Mouse (Mus musculus): Measurements from ENCODE around the gene Sdsl.

Sdsl gene

DNA sequence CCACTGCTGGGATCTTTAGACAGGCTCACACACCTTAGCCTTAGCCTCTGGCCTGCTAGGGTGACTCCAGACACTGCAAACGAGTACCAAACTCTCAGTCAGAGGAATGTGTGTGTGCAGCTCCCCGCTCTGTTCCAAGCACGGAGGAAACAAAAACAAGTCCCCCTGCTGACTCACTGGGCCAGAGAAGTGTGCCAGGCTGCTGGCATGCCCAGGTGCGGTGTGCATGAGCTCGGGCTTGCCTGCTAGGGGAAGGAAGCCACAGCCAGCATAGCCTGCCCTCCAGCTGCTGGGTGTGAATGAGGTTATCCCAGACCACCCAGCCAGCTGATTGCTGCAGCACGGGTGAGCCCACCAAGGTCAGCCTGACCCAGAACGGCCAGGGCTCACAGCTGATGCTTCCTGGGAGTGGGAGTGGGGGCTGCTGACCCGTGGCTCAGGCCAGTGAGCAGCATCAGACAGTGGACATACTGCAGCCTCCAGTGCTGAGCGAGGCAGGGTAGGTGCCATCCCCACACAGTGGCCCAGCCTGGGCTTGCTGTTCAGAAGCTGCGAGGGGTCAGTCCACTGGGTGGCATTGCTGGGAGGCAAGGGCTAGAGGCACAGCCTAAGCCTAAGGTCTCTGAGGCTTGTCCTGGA lies 22.6 kb upstream of the Sdsl start:
- DNase-seq (ENCODE audit: low spot score in 2 of 2) = peak in 1 of 2 experiments; percentile 36

- DNase-seq (ENCODE audit: low spot score in 2 of 2) = no peak
Observed at GRCm38 (mm10) chr5:120493873-120494395, 21.3 kb upstream of the Sdsl start.

- DNase-seq (ENCODE audit: low spot score in 2 of 2) = no peak
Observed at GRCm38 (mm10) chr5:120493440-120493839, 20.8 kb upstream of the Sdsl start.

DNA sequence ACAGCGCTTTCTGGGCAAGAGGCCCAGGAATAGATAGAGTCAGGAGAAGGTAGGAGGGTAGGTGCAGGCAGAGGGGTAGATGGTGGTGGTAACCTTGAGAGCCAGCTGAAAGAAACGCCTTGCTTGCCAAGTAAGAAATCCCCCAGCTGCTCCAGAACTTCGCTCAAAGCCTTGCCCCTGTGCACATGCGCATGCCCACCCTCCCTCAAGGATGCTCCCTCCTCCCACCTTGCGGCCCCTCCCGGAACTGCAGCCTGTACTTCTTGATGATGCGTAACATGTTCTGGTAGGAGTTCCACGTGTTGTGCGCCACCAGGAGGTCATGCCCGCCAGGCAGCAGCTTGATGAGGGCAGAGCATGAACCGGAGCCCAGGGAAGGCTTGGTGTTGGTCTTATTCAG lies 19.8 kb upstream of the Sdsl start:
- DNase-seq (ENCODE audit: low spot score in 2 of 2) = no peak

DNA sequence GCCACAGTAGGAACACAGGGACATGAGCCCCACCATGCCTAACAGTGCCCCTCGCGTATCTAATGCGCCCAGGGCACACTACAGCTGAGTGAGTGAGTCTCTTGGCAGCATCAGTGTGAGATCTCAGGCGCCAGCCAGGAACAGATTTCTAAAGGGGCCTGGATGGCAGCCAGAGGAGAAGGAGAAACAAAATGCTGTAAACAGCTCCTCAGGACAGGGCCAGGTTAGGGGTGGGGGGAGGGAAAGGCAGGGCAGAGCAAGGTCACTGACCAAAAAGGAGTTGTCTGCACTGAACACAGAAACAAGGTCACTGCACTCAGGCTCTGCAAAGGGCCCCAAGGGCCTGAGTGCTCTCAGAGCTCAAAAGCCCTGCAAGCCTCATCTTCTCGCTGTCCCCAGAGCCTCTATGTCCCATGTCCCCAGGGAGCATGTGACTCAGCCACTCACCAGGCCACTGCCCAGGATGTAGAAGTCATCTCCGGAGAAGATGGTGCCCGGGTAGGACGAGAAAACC lies 18.1 kb upstream of the Sdsl start:
- DNase-seq (ENCODE audit: low spot score in 2 of 2) = peak in 1 of 2 experiments; percentile 35

GRCm38 (mm10) chr5:120487844-120488243 lies 15.2 kb upstream of the Sdsl start:
- no peak for DNase-seq (ENCODE audit: low spot score in 2 of 2)

DNA sequence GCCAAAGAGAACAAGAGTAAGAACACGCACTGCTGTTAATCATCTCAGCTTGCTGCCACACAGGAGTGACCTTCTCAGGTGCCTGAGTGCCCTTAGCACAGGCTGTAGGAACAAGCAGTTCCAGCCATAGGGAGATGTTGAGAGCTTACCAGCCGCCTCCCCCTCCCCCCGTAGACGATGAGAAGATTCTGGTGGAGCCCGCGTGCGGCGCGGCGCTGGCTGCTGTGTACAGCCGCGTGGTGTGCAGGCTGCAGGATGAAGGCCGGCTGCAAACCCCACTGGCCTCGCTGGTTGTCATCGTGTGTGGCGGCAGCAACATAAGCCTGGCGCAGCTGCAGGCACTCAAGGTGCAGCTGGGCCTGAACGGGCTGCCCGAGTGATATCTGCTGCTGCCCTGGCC lies 10.8 kb upstream of the Sdsl start:
- no peak for DNase-seq (ENCODE audit: low spot score in 2 of 2)

DNA sequence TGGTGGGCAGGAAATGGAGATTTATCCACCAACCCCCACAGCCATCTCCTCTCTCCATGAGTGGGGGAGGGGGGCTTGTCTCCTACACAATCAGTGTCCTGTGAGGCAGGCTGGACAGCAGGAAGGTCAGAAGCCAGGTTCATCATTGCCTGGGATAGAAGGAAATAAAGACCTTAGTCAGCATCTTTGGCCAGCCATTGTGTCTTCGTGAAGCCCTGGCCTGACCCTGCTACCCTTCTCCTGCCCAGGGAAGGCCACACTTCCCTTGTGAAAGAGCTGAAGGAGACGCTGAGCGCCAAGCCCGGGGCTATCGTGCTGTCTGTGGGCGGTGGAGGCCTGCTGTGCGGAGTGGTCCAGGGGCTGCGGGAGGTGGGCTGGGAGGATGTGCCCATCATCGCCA lies 8.6 kb upstream of the Sdsl start:
- DNase-seq (ENCODE audit: low spot score in 2 of 2) = no peak

GRCm38 (mm10) chr5:120479538-120479937 lies 6.9 kb upstream of the Sdsl start:
- no peak for DNase-seq (ENCODE audit: low spot score in 2 of 2)

DNA sequence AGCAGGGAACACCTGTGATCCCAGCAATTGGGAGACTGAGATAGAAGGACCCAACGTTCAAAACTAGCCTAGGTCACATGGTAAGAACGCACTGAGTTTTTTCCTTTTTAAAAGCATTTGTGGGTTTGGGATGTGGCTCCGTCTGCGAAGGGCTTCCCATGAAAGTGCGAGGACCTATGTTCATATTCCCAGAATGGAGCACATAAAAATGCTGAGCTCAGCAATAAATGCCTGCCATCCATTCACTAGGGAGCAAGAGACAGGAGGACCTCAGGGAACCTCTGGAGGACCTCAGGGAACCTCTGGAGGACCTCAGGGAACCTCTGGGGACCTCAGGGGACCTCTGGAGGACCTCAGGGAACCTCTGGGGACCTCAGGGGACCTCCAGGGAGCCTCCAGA lies 5.4 kb upstream of the Sdsl start:
- no peak for DNase-seq (ENCODE audit: low spot score in 2 of 2)

DNA sequence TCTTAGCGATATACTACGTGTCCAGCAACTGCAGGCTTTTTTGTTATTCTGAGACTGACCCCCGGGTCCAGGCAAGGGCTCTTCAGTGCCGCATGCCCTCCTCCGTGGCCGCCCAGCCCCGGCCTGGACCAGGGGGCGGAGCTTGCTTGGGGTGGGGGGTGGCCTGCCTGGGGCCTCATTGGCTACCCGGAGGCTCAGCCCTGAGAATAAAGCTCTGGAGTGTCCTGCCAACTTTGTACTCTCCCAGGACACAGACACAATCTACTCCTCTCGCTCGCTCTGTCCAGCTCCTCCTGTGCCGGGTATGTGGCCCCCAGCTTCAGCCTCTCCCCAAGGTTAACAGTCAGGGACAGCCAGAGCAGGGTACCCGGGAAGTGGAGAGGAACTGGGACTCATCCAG lies 3.7 kb upstream of the Sdsl start, which contains the start of gene Sds:
TSS of gene Sds (plus strand) at position 231 of the 400 bp plus-strand sequence.
- DNase-seq (ENCODE audit: low spot score in 2 of 2) = no peak

GRCm38 (mm10) chr5:120475861-120476260 lies 3.3 kb upstream of the Sdsl start:
- no peak for DNase-seq (ENCODE audit: low spot score in 2 of 2)

GRCm38 (mm10) chr5:120473361-120473760 lies 751 bp upstream of the Sdsl start:
- no peak for DNase-seq (ENCODE audit: low spot score in 2 of 2)

- no peak for DNase-seq (ENCODE audit: low spot score in 2 of 2)
Observed at GRCm38 (mm10) chr5:120471538-120471937, 1.1 kb downstream of the Sdsl start.

DNA sequence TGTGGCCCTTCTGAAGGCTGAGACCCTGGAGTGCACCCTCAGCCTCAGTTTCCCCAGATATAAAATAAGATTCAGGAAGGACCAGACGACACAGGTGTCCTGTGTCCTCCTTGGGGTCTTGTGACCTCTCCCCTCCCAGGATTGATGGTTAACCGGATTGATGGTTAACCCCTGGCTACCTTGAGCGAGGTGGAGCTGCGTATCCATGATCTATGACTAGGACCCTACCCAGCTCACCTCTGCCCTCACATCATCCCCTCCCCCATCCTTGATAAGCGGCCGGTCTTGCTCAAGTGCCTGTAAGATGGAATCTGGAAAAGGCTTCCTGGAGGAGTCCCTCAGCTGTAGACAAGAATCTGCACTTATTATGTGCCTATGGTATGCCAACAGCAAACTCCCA lies 3.8 kb downstream of the Sdsl start:
- DNase-seq (ENCODE audit: low spot score in 2 of 2) = no peak

- DNase-seq (ENCODE audit: low spot score in 2 of 2) = no peak
Observed at GRCm38 (mm10) chr5:120468336-120468735, 4.3 kb downstream of the Sdsl start.

DNA sequence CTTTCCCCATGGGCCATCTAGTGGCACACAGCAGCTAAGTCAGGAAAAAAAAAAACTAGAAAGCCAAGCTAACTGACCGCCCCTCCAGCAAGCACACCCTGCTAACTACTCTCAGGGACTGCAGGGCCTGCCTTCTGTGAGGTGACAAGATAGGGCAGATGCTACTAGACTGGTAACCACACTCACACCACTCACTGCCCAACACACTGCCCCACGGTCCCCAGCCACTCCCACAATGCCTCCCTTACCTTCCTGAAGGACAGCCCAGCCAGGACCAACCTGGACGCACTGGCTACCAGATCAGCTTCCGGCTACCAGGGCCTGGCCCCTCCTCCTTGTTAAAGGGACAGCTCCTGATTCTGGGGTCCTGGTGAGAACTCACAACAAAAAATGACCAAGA lies 5.6 kb downstream of the Sdsl start:
- no peak for DNase-seq (ENCODE audit: low spot score in 2 of 2)

DNA sequence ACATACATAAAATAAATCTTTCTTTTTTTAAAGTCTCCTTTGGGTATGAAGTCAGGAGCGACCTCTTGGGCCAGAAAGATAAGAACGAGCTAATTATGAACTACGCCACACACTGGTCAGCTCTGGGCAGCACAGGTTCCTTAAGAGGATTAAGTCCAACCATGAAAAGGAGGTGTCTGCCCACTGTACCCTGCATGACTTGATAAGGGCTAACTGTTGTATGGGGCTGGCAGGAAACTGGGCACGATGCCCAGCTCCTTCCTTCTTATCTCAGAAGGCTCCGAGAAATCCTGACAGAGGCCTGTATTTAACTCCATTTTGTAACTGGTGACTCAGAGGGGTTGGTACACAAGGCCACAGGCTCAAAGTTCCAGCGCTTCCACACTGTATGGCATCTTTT lies 6.8 kb downstream of the Sdsl start:
- no peak for DNase-seq (ENCODE audit: low spot score in 2 of 2)

- DNase-seq (ENCODE audit: low spot score in 2 of 2) = no peak
Observed at GRCm38 (mm10) chr5:120465062-120465461, 7.5 kb downstream of the Sdsl start.

- DNase-seq (ENCODE audit: low spot score in 2 of 2) = no peak
Observed at GRCm38 (mm10) chr5:120464321-120464720, 8.3 kb downstream of the Sdsl start.

DNA sequence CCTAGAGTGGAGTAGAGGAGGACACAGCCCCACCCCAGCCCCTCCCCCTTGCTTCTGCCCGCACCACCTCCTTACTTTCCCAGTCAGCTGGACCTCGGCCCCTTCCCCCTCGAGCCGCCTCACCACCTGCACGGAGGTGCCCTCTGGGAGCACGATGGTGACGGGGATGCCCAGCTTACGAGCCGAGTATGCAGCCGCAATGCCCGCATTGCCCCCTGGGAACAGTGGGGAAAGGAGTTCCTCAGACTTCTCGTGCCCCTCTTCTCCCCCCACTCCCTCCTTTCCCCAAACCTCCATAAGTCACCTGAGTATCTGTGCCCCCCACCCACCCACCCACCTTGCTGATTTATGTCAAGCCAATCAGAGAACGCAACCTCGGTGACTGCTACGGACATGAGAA lies 10.7 kb downstream of the Sdsl start:
- DNase-seq (ENCODE audit: low spot score in 2 of 2) = no peak

- DNase-seq (ENCODE audit: low spot score in 2 of 2) = no peak
Observed at GRCm38 (mm10) chr5:120459133-120459532, 13.5 kb downstream of the Sdsl start.

DNA sequence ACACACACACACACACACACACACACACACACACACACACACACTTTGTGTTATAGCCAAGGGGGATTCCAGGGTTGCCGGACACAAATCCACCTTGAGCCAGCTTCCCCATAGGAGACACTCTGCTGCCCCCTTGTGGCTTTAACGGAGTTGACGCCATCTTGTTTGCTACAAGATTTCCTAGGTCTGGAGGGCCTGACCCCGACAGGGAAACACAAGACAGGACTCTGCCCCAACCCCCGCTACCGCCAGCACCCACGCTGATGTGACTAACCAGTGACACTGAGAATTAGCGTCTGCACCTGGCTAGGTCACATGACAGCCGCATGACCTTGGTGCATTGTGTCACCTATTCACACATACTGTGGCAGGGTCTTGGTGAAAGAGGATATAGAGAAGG lies 15.0 kb downstream of the Sdsl start:
- DNase-seq (ENCODE audit: low spot score in 2 of 2) = peak; percentile 58 to 68
